Mouse (Mus musculus) MEL (cell line): Measurements from ENCODE around the gene Wnt1. TPM values are rescaled to one million over a fixed set of nuclear protein-coding genes. Genes with fewer than 3 reads are reported as not detected.
A peak's percentile ranks its signal among the peaks of the same experiment; 100 is the strongest.

Experiments
- DNase-seq: peaks from one replicate; pipeline ENCODE4 v3.0.0; 2011; ENCODE audit warnings: low read depth, low spot score
- H3K27ac ChIP-seq: 2 replicates; pipeline ENCODE4 v1.5.1; 2012; ENCODE audit warnings: low read depth, mild to moderate bottlenecking, control low read depth, low read length, moderate library complexity; ENCODE audit not compliant: control insufficient read depth
- H3K27me3 ChIP-seq, 2 experiments: fragments of 150-350 bp in 1 of 2; sonication (generic) in 1 of 2; 2 replicates each; pipeline ENCODE4 v1.6.1; 2012; ENCODE audit warnings: low read length in 2 of 2, mild to moderate bottlenecking in 2 of 2, improper control_type of control experiment in 1 of 2, moderate library complexity in 1 of 2; ENCODE audit not compliant: insufficient read depth in 2 of 2, control insufficient read depth in 1 of 2
- H3K36me3 ChIP-seq, 2 experiments: 2 replicates each; pipeline ENCODE4 v1.6.1; 2012 to 2014; ENCODE audit warnings: low read length in 2 of 2, improper control_type of control experiment in 1 of 2, inconsistent platforms in 1 of 2, mild to moderate bottlenecking in 1 of 2; ENCODE audit not compliant: insufficient read depth in 2 of 2, control insufficient read depth in 1 of 2
- H3K4me1 ChIP-seq, 2 experiments: fragments of 150-350 bp in 1 of 2; sonication (generic) in 1 of 2; 2 replicates each; pipeline ENCODE4 v1.6.1; 2012; ENCODE audit warnings: low read length in 2 of 2, improper control_type of control experiment in 1 of 2, mild to moderate bottlenecking in 1 of 2; ENCODE audit not compliant: insufficient read depth in 2 of 2, control insufficient read depth in 1 of 2
- H3K4me3 ChIP-seq, 2 experiments: fragments of 150-350 bp in 1 of 2; sonication (generic) in 1 of 2; 2 replicates each; pipeline ENCODE4 v1.5.1; 2012; ENCODE audit warnings: low read depth in 2 of 2, low read length in 2 of 2, mild to moderate bottlenecking in 2 of 2, moderate library complexity in 2 of 2, control low read depth in 1 of 2, improper control_type of control experiment in 1 of 2; ENCODE audit not compliant: control insufficient read depth in 1 of 2, insufficient read depth in 1 of 2
- H3K79me2 ChIP-seq: 2 replicates; pipeline ENCODE4 v1.6.1; 2012; ENCODE audit warnings: mild to moderate bottlenecking, low read length, moderate library complexity; ENCODE audit not compliant: control insufficient read depth, poor library complexity, insufficient read depth
- H3K9ac ChIP-seq: 2 replicates; pipeline ENCODE4 v1.6.1; 2012; ENCODE audit warnings: low read depth, mild to moderate bottlenecking, control low read depth, low read length, moderate library complexity; ENCODE audit not compliant: control insufficient read depth, poor library complexity, severe bottlenecking
- H3K9me3 ChIP-seq: fragments of 150-350 bp; sonication (generic); replicated peaks from 2 replicates; pipeline ENCODE4 v1.6.1; 2012; ENCODE audit warnings: mild to moderate bottlenecking, low read length, improper control_type of control experiment, moderate library complexity; ENCODE audit not compliant: insufficient read depth
- CHD1 ChIP-seq: IDR thresholded peaks from 2 replicates; pipeline ENCODE4 v1.6.1; 2012; ENCODE audit warnings: low read depth, mild to moderate bottlenecking, inconsistent platforms, low read length, improper control_type of control experiment
- EP300 ChIP-seq, 2 experiments: IDR thresholded peaks; 2 replicates each; pipeline ENCODE4 v1.6.1; 2011; ENCODE audit warnings: improper control_type of control experiment in 2 of 2, low read length in 2 of 2, low read depth in 1 of 2, mild to moderate bottlenecking in 1 of 2
- GATA1 ChIP-seq: IDR thresholded peaks from 2 replicates; pipeline ENCODE4 v1.6.1; 2011; ENCODE audit warnings: low read depth, low read length, improper control_type of control experiment
- HCFC1 ChIP-seq: IDR thresholded peaks from 2 replicates; pipeline ENCODE4 v1.6.1; 2012; ENCODE audit warnings: low read depth, mild to moderate bottlenecking, inconsistent platforms, low read length, improper control_type of control experiment, moderate library complexity
- JUND ChIP-seq: IDR thresholded peaks from 2 replicates; pipeline ENCODE4 v1.6.1; 2011; ENCODE audit warnings: low read depth, mild to moderate bottlenecking, improper control_type of control experiment, low read length
- KAT2A ChIP-seq: conservative IDR thresholded peaks from 2 replicates; pipeline ENCODE4 v1.6.1; 2012; ENCODE audit warnings: low read depth, low read length, improper control_type of control experiment, inconsistent platforms
- MAFK ChIP-seq: IDR thresholded peaks from 2 replicates; pipeline ENCODE4 v1.6.1; 2011; ENCODE audit warnings: low read depth, mild to moderate bottlenecking, low read length, improper control_type of control experiment, borderline replicate concordance
- MAX ChIP-seq: IDR thresholded peaks from 2 replicates; pipeline ENCODE4 v1.6.1; 2011; ENCODE audit warnings: low read length, improper control_type of control experiment
- MAZ ChIP-seq: IDR thresholded peaks from 2 replicates; pipeline ENCODE4 v1.6.1; 2012; ENCODE audit warnings: low read depth, mild to moderate bottlenecking, inconsistent platforms, low read length, improper control_type of control experiment
- MEF2A ChIP-seq: IDR thresholded peaks from 2 replicates; pipeline ENCODE4 v1.6.1; 2014; ENCODE audit warnings: low read depth, mild to moderate bottlenecking, inconsistent platforms, low read length, improper control_type of control experiment; ENCODE audit not compliant: poor library complexity, insufficient replicate concordance, severe bottlenecking; ENCODE audit errors: extremely low read depth
- MXI1 ChIP-seq: IDR thresholded peaks from 2 replicates; pipeline ENCODE4 v1.6.1; 2011; ENCODE audit warnings: mild to moderate bottlenecking, low read depth, low read length, improper control_type of control experiment
- NRF1 ChIP-seq: IDR thresholded peaks from 2 replicates; pipeline ENCODE4 v1.6.1; 2014; ENCODE audit warnings: low read depth, mild to moderate bottlenecking, inconsistent platforms, low read length, improper control_type of control experiment, moderate library complexity; ENCODE audit not compliant: poor library complexity, insufficient read depth, severe bottlenecking
- POLR2A ChIP-seq, 2 experiments: IDR thresholded peaks; 2 replicates each; pipeline ENCODE4 v1.6.1; 2011 to 2012; ENCODE audit warnings: low read length in 2 of 2, mild to moderate bottlenecking in 2 of 2, control low read depth in 1 of 2, improper control_type of control experiment in 1 of 2, low read depth in 1 of 2, moderate library complexity in 1 of 2; ENCODE audit not compliant: control insufficient read depth in 1 of 2, insufficient read depth in 1 of 2, poor library complexity in 1 of 2
- POLR2AphosphoS2 ChIP-seq: IDR thresholded peaks from 2 replicates; pipeline ENCODE4 v1.6.1; 2011; ENCODE audit warnings: low read length, improper control_type of control experiment
- POLR2AphosphoS5 ChIP-seq: IDR thresholded peaks from 2 replicates; pipeline ENCODE4 v1.6.1; 2012; ENCODE audit warnings: low read depth, borderline replicate concordance, mild to moderate bottlenecking, inconsistent platforms, low read length, moderate library complexity, mixed read lengths
- RAD21 ChIP-seq: IDR thresholded peaks from 2 replicates; pipeline ENCODE4 v1.6.1; 2011; ENCODE audit warnings: mild to moderate bottlenecking, low read depth, low read length, improper control_type of control experiment
- RCOR1 ChIP-seq: IDR thresholded peaks from 2 replicates; pipeline ENCODE4 v1.6.1; 2012; ENCODE audit warnings: low read depth, mild to moderate bottlenecking, inconsistent platforms, low read length, improper control_type of control experiment
- TAL1 ChIP-seq: IDR thresholded peaks from 2 replicates; pipeline ENCODE4 v1.6.1; 2012; ENCODE audit warnings: mild to moderate bottlenecking, inconsistent platforms, low read length, moderate library complexity, mixed read lengths
- USF2 ChIP-seq, 2 experiments: IDR thresholded peaks; 2 replicates each; pipeline ENCODE4 v1.6.1; 2011 to 2012; ENCODE audit warnings: improper control_type of control experiment in 2 of 2, low read length in 2 of 2, borderline replicate concordance in 1 of 2, inconsistent platforms in 1 of 2, low read depth in 1 of 2, mild to moderate bottlenecking in 1 of 2; ENCODE audit not compliant: insufficient read depth in 1 of 2
- ZNF384 ChIP-seq: IDR thresholded peaks from 2 replicates; pipeline ENCODE4 v1.6.1; 2012; ENCODE audit warnings: low read depth, mild to moderate bottlenecking, inconsistent platforms, low read length, improper control_type of control experiment
- polyA plus RNA-seq, 2 experiments: library from polyadenylated mRNA; stranded (reverse) in 1 of 2; unstranded in 1 of 2; fragments of >175 nt in 1 of 2; fragments of >200 nt in 1 of 2; gene quantifications; 2 replicates each; pipeline versions ENCODE4 v1.2.1 to v1.2.4; 2012; ENCODE audit warnings: low replicate concordance in 2 of 2, low read depth in 1 of 2; ENCODE audit not compliant: insufficient read length in 2 of 2, insufficient read depth in 1 of 2, missing spikeins in 1 of 2
- total RNA-seq: library from RNA; depleted of rRNA; stranded (reverse); fragments of 300-350 nt; gene quantifications from 2 replicates; pipeline ENCODE4 v1.2.3, GENCODE M21; 2012

Wnt1 gene
- total and polyA plus RNA-seq, 3 experiments = not detected

DNA sequence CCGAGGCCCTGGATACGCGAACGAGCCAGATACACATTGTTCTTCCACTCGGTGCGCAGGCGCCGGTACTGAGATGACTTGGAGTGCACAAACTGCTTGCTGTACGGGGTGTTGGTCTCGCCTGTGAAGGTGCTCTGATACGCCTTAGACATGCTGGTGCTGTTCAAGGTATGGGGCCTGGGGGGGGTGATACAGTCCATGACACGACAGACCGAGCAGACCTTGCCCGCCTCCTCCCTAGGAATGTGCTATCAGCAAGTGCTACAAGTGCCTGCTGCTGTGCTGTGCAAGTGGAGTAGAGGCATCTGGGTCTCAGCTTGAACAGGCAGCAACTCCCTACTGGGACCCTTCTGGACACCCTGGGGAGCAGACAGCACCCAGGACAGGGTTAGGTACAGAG, 45.6 kb downstream of the Wnt1 start:
- no peak overlapping the region for H3K9ac ChIP-seq
- peaks cover 10 to 13% of the 10 kb centered on the region in 2 experiments for H3K36me3 ChIP-seq
- TF ChIP-seq KAT2A (no peak), POLR2A (IDR thresholded peaks at IDR 0.05; ENCODE audit: control insufficient read depth in 1 of 2, insufficient read depth in 1 of 2, low read depth in 1 of 2, low read length in 2 of 2, poor library complexity in 1 of 2) (no peak), JUND (no peak), EP300 (IDR thresholded peaks at IDR 0.05; ENCODE audit: low read depth in 1 of 2, low read length in 2 of 2) (no peak), TAL1 (no peak), NRF1 (no peak), ZNF384 (no peak), RAD21 (no peak), HCFC1 (no peak), MXI1 (no peak), USF2 (IDR thresholded peaks at IDR 0.05; ENCODE audit: borderline replicate concordance in 1 of 2, insufficient read depth in 1 of 2, low read depth in 1 of 2, low read length in 2 of 2) (no peak)
- H3K27ac ChIP-seq = no peak overlapping the region
- no peaks in the 10 kb centered on the region for H3K27me3 ChIP-seq
- peaks cover 4% of the 10 kb centered on the region; the same call in 1 of the 2 replicates for H3K79me2 ChIP-seq
- H3K4me1 ChIP-seq = peaks cover 5 to 8% of the 10 kb centered on the region in 2 experiments; a peak in 3 of 4 replicates
- no peak for DNase-seq
- H3K9me3 ChIP-seq = no peaks in the 10 kb centered on the region
- no peak overlapping the region for H3K4me3 ChIP-seq

- peaks cover 5 to 6% of the 10 kb centered on the region in 2 experiments; a peak in 2 of 4 replicates for H3K4me1 ChIP-seq
- no peak overlapping the region for H3K9ac ChIP-seq
- H3K9me3 ChIP-seq = no peaks in the 10 kb centered on the region
- no peaks in the 10 kb centered on the region for H3K27me3 ChIP-seq
- H3K79me2 ChIP-seq = peaks cover under 1% of the 10 kb centered on the region; the same call in 1 of the 2 replicates
- TF ChIP-seq TAL1 (peak; percentile 44), POLR2AphosphoS2 (no peak), MAZ (no peak)
- peaks cover 9 to 13% of the 10 kb centered on the region in 2 experiments for H3K36me3 ChIP-seq
- H3K27ac ChIP-seq = no peak overlapping the region
- DNase-seq = no peak
- no peak overlapping the region for H3K4me3 ChIP-seq
These were observed 47.5 kb downstream of the Wnt1 start for GRCm38 (mm10) chr15:98837006-98837742.

- H3K4me1 ChIP-seq = peaks cover 2 to 5% of the 10 kb centered on the region in 2 experiments; a peak in 2 of 4 replicates
- peaks cover 6 to 15% of the 10 kb centered on the region in 2 experiments for H3K36me3 ChIP-seq
- H3K27me3 ChIP-seq = no peaks in the 10 kb centered on the region
- no peak for TF ChIP-seq RCOR1
- TF ChIP-seq HCFC1 = no peak
- no peak for TF ChIP-seq MAZ
- no peak for TF ChIP-seq GATA1
- no peak for TF ChIP-seq JUND
- TF ChIP-seq MEF2A = no peak
- TF ChIP-seq POLR2AphosphoS5 = no peak
- TF ChIP-seq CHD1 = no peak
- TF ChIP-seq MAFK = no peak
- TF ChIP-seq MXI1 = no peak
- no peak for TF ChIP-seq MAX
- DNase-seq = no peak
- H3K9me3 ChIP-seq = no peaks in the 10 kb centered on the region
- H3K27ac ChIP-seq = no peak overlapping the region
- H3K4me3 ChIP-seq = no peak overlapping the region
- H3K79me2 ChIP-seq = no peaks in the 10 kb centered on the region
- no peak overlapping the region for H3K9ac ChIP-seq
These were observed 48.1 kb downstream of the Wnt1 start for GRCm38 (mm10) chr15:98837743-98838103.
